Mouse (Mus musculus) hindbrain, embryonic 16.5 days (tissue): ENCODE measurements at regions not wholly inside any gene's neighbourhood (a gene's known extent, or its start where the extent isn't known, plus 50 kb on each side); places are given as distances from the start of the nearest gene placed in this dataset.

Experiments used
- ATAC-seq: fragments of 200-750 bp; cut with Nextera tagmentation; 2 replicates; pipeline ENCODE4 v1.8.0; 2017; ENCODE audit warnings: moderate TSS enrichment, moderate library complexity
- H3K27ac ChIP-seq: fragments of 300-500 bp; sonication (generic); 2 replicates; pipeline ENCODE4 v1.5.1; 2014; ENCODE audit warnings: low read depth, mild to moderate bottlenecking, control low read depth, low read length, moderate library complexity
- H3K27me3 ChIP-seq: fragments of 300-500 bp; sonication (generic); replicated peaks from 2 replicates; pipeline ENCODE4 v1.6.1; 2014; ENCODE audit warnings: low read length; ENCODE audit not compliant: control insufficient read depth, insufficient read depth
- H3K36me3 ChIP-seq: fragments of 300-500 bp; sonication (generic); 2 replicates; pipeline ENCODE4 v1.6.1; 2014; ENCODE audit warnings: mild to moderate bottlenecking, low read length, moderate library complexity, mixed read lengths; ENCODE audit not compliant: control insufficient read depth, insufficient read depth
- H3K4me1 ChIP-seq: fragments of 300-500 bp; sonication (generic); 2 replicates; pipeline ENCODE4 v1.6.1; 2014; ENCODE audit warnings: low read depth, low read length; ENCODE audit not compliant: control insufficient read depth, insufficient read depth
- H3K4me2 ChIP-seq: fragments of 300-500 bp; sonication (generic); 2 replicates; pipeline ENCODE4 v1.6.1; 2014; ENCODE audit warnings: mild to moderate bottlenecking, low read length, control low read depth, moderate library complexity
- H3K4me3 ChIP-seq: fragments of 300-500 bp; sonication (generic); 2 replicates; pipeline ENCODE4 v1.5.1; 2014; ENCODE audit warnings: mild to moderate bottlenecking, low read length, control low read depth, moderate library complexity
- H3K9ac ChIP-seq: fragments of 300-500 bp; sonication (generic); 2 replicates; pipeline ENCODE4 v1.6.1; 2014; ENCODE audit warnings: low read depth, mild to moderate bottlenecking, control low read depth, low read length, moderate library complexity
- H3K9me3 ChIP-seq: fragments of 300-500 bp; sonication (generic); 2 replicates; pipeline ENCODE4 v1.6.1; 2014; ENCODE audit warnings: mild to moderate bottlenecking, low read length, moderate library complexity; ENCODE audit not compliant: control insufficient read depth
- WGBS: fragments of 180-500 bp; shearing (Covaris S2); extraction: QIAGEN DNeasy Blood & Tissue Kit; methylation state at CpG from one replicate; pipeline ENCODE4 v1.1.7; 2014; 5-methylcytosine and 5-hydroxymethylcytosine counted together

GRCm38 (mm10) chr14:46647319-46647974, 112.9 kb upstream of the Cdkn3 start:
- WGBS = 38% methylated on average over 12 of the region's 12 CpGs
- H3K9me3 ChIP-seq = no peaks in the 10 kb centered on the region
- ATAC-seq = peak; percentile 88
- H3K9ac ChIP-seq = no peak overlapping the region
- H3K4me3 ChIP-seq = no peak overlapping the region
- no peaks in the 10 kb centered on the region for H3K36me3 ChIP-seq
- H3K4me2 ChIP-seq = peak overlapping the region; percentile 26
- peaks cover 3% of the 10 kb centered on the region for H3K4me1 ChIP-seq
- peak overlapping the region; percentile 24 for H3K27ac ChIP-seq
- H3K27me3 ChIP-seq = no peaks in the 10 kb centered on the region

GRCm38 (mm10) chr14:46646673-46647318, 113.5 kb upstream of the Cdkn3 start:
- Histone ChIP-seq H3K4me3 (no peak overlapping the region), H3K27me3 (no peaks in the 10 kb centered on the region), H3K9me3 (no peaks in the 10 kb centered on the region), H3K36me3 (no peaks in the 10 kb centered on the region), H3K9ac (no peak overlapping the region), H3K4me2 (peak overlapping the region; percentile 26), H3K4me1 (peaks cover 3% of the 10 kb centered on the region), H3K27ac (peak overlapping the region; percentile 35; the same call in 1 of the 2 replicates)
- ATAC-seq = peak; percentile 60
- 54% methylated on average over 14 of the region's 14 CpGs for WGBS

GRCm38 (mm10) chr14:46639116-46639826, 121.1 kb upstream of the Cdkn3 start:
- no peak for ATAC-seq
- Histone ChIP-seq H3K4me3 (no peak overlapping the region), H3K4me1 (no peaks in the 10 kb centered on the region), H3K27ac (no peak overlapping the region), H3K9me3 (no peaks in the 10 kb centered on the region), H3K36me3 (no peaks in the 10 kb centered on the region), H3K27me3 (no peaks in the 10 kb centered on the region), H3K4me2 (no peak overlapping the region), H3K9ac (no peak overlapping the region)
- WGBS = 13% methylated on average over 8 of the region's 8 CpGs

GRCm38 (mm10) chr14:46638516-46638915, 121.8 kb upstream of the Cdkn3 start:
- Histone ChIP-seq H3K9me3 (no peaks in the 10 kb centered on the region), H3K4me3 (no peak overlapping the region), H3K36me3 (no peaks in the 10 kb centered on the region), H3K9ac (no peak overlapping the region), H3K27ac (no peak overlapping the region), H3K27me3 (no peaks in the 10 kb centered on the region), H3K4me1 (no peaks in the 10 kb centered on the region), H3K4me2 (no peak overlapping the region)
- ATAC-seq = no peak
- WGBS = 90% methylated on average over 6 of the region's 6 CpGs

- no peaks in the 10 kb centered on the region for H3K4me1 ChIP-seq
- no peak overlapping the region for H3K4me3 ChIP-seq
- no peaks in the 10 kb centered on the region for H3K9me3 ChIP-seq
- no peaks in the 10 kb centered on the region for H3K36me3 ChIP-seq
- H3K4me2 ChIP-seq = no peak overlapping the region
- no peak overlapping the region for H3K9ac ChIP-seq
- no peaks in the 10 kb centered on the region for H3K27me3 ChIP-seq
- H3K27ac ChIP-seq = no peak overlapping the region
- ATAC-seq = peak; percentile 84
- WGBS = 69% methylated on average over 5 of the region's 5 CpGs
Measured at GRCm38 (mm10) chr14:46637240-46637639, 123.1 kb upstream of the Cdkn3 start.

- 89% methylated on average over 6 of the region's 6 CpGs for WGBS
- no peak for ATAC-seq
- H3K4me3 ChIP-seq = no peak overlapping the region
- H3K4me1 ChIP-seq = no peaks in the 10 kb centered on the region
- no peak overlapping the region for H3K27ac ChIP-seq
- no peaks in the 10 kb centered on the region for H3K27me3 ChIP-seq
- no peak overlapping the region for H3K9ac ChIP-seq
- no peak overlapping the region for H3K4me2 ChIP-seq
- H3K36me3 ChIP-seq = no peaks in the 10 kb centered on the region
- no peaks in the 10 kb centered on the region for H3K9me3 ChIP-seq
Measured at GRCm38 (mm10) chr14:46636364-46636763, 124.0 kb upstream of the Cdkn3 start.

- H3K4me3 ChIP-seq = no peak overlapping the region
- no peaks in the 10 kb centered on the region for H3K27me3 ChIP-seq
- H3K9me3 ChIP-seq = no peaks in the 10 kb centered on the region
- no peak overlapping the region for H3K9ac ChIP-seq
- no peak overlapping the region for H3K4me2 ChIP-seq
- ATAC-seq = no peak
- no peak overlapping the region for H3K27ac ChIP-seq
- H3K36me3 ChIP-seq = no peaks in the 10 kb centered on the region
- no peaks in the 10 kb centered on the region for H3K4me1 ChIP-seq
- WGBS = 78% methylated on average over 3 of the region's 3 CpGs
Measured at GRCm38 (mm10) chr14:46635322-46635721, 125.0 kb upstream of the Cdkn3 start.

GRCm38 (mm10) chr14:46634656-46635244, 125.6 kb upstream of the Cdkn3 start:
- Histone ChIP-seq H3K27me3 (no peaks in the 10 kb centered on the region), H3K4me3 (no peak overlapping the region), H3K36me3 (no peaks in the 10 kb centered on the region), H3K9ac (no peak overlapping the region), H3K4me1 (no peaks in the 10 kb centered on the region), H3K9me3 (no peaks in the 10 kb centered on the region), H3K4me2 (no peak overlapping the region), H3K27ac (no peak overlapping the region)
- WGBS = 69% methylated on average over 12 of the region's 12 CpGs
- ATAC-seq = no peak

- Histone ChIP-seq H3K9ac (no peak overlapping the region), H3K27ac (no peak overlapping the region), H3K9me3 (no peaks in the 10 kb centered on the region), H3K36me3 (no peaks in the 10 kb centered on the region), H3K4me1 (no peaks in the 10 kb centered on the region), H3K27me3 (no peaks in the 10 kb centered on the region), H3K4me3 (no peak overlapping the region), H3K4me2 (no peak overlapping the region)
- no peak for ATAC-seq
- 93% methylated on average over 10 of the region's 10 CpGs for WGBS
Measured at GRCm38 (mm10) chr14:46634251-46634650, 126.1 kb upstream of the Cdkn3 start.
